Mouse (Mus musculus) neural tube, embryonic 13.5 days (tissue): ENCODE measurements at regions not wholly inside any gene's neighbourhood (a gene's known extent, or its start where the extent isn't known, plus 50 kb on each side); places are given as distances from the start of the nearest gene placed in this dataset.
A peak's percentile ranks its signal among the peaks of the same experiment; 100 is the strongest.
"Not testable (repeated sequence)": the region's sequence is repeated elsewhere in the genome, so short reads cannot be mapped to it uniquely, and the experiment has no call there.

Experiments
- ATAC-seq: fragments of 200-750 bp; cut with Nextera tagmentation; 2 replicates; pipeline ENCODE4 v1.8.0; 2017; ENCODE audit warnings: low read depth, mild to moderate bottlenecking, moderate TSS enrichment, moderate library complexity
- H3K27ac ChIP-seq: fragments of 300-500 bp; sonication (generic); replicated peaks from 2 replicates; pipeline ENCODE4 v1.5.1; 2015; ENCODE audit warnings: moderate library complexity, mild to moderate bottlenecking, inconsistent platforms
- H3K27me3 ChIP-seq: fragments of 300-500 bp; sonication (generic); 2 replicates; pipeline ENCODE4 v1.6.1; 2015; ENCODE audit warnings: mild to moderate bottlenecking, inconsistent platforms
- H3K36me3 ChIP-seq: fragments of 300-500 bp; sonication (generic); 2 replicates; pipeline ENCODE4 v1.6.1; 2015; ENCODE audit warnings: mild to moderate bottlenecking, inconsistent platforms
- H3K4me1 ChIP-seq: fragments of 300-500 bp; sonication (generic); replicated peaks from 2 replicates; pipeline ENCODE4 v1.6.1; 2015; ENCODE audit warnings: inconsistent platforms
- H3K4me2 ChIP-seq: fragments of 300-500 bp; sonication (generic); 2 replicates; pipeline ENCODE4 v1.6.1; 2015; ENCODE audit warnings: inconsistent platforms, mild to moderate bottlenecking, moderate library complexity
- H3K4me3 ChIP-seq: fragments of 300-500 bp; sonication (generic); 2 replicates; pipeline ENCODE4 v1.5.1; 2015; ENCODE audit warnings: mild to moderate bottlenecking, inconsistent platforms
- H3K9ac ChIP-seq: fragments of 300-500 bp; sonication (generic); 2 replicates; pipeline ENCODE4 v1.6.1; 2015; ENCODE audit warnings: moderate library complexity, mild to moderate bottlenecking, inconsistent platforms
- H3K9me3 ChIP-seq: fragments of 300-500 bp; sonication (generic); 2 replicates; pipeline ENCODE4 v1.6.1; 2016; ENCODE audit warnings: inconsistent platforms
- WGBS: fragments of 180-500 bp; shearing (Covaris S2); methylation state at CpG from one replicate; pipeline ENCODE4 v1.1.7; 2015; 5-methylcytosine and 5-hydroxymethylcytosine counted together

- Histone ChIP-seq H3K27me3 (no peaks in the 10 kb centered on the region), H3K9me3 (no peaks in the 10 kb centered on the region), H3K27ac (no peak overlapping the region), H3K4me3 (no peak overlapping the region), H3K4me1 (no peaks in the 10 kb centered on the region), H3K9ac (no peak overlapping the region), H3K4me2 (no peak overlapping the region), H3K36me3 (no peaks in the 10 kb centered on the region)
- no peak for ATAC-seq
Measured at GRCm38 (mm10) chr1:7671566-7671965, 2863.9 kb downstream of the Gm37988 start.

GRCm38 (mm10) chr1:7709206-7709605 lies 2901.5 kb downstream of the Gm37988 start:
- not testable (repeated sequence) for H3K27ac ChIP-seq, ATAC-seq, H3K4me1 ChIP-seq, H3K4me2 ChIP-seq, H3K27me3 ChIP-seq, H3K4me3 ChIP-seq, H3K36me3 ChIP-seq, H3K9ac ChIP-seq, H3K9me3 ChIP-seq
- 91% methylated on average over 6 of the region's 6 CpGs for WGBS

- H3K4me1 ChIP-seq: no peaks in the 10 kb centered on the region
- H3K27ac ChIP-seq: no peak overlapping the region
- no peaks in the 10 kb centered on the region for H3K36me3 ChIP-seq
- H3K4me3 ChIP-seq: no peak overlapping the region
- no peak overlapping the region for H3K4me2 ChIP-seq
- no peaks in the 10 kb centered on the region for H3K27me3 ChIP-seq
- no peak for ATAC-seq
- H3K9me3 ChIP-seq: no peaks in the 10 kb centered on the region
- no peak overlapping the region for H3K9ac ChIP-seq
- WGBS: 23% methylated on average over 1 of the region's 1 CpGs
Measured at GRCm38 (mm10) chr1:7732725-7733124, 2925.0 kb downstream of the Gm37988 start.

GRCm38 (mm10) chr1:7737331-7737730 lies 2929.6 kb downstream of the Gm37988 start:
- Histone ChIP-seq H3K4me2 (no peak overlapping the region), H3K9ac (no peak overlapping the region), H3K4me3 (no peak overlapping the region), H3K36me3 (no peaks in the 10 kb centered on the region), H3K9me3 (no peaks in the 10 kb centered on the region), H3K4me1 (no peaks in the 10 kb centered on the region), H3K27ac (no peak overlapping the region), H3K27me3 (no peaks in the 10 kb centered on the region)
- WGBS: 98% methylated on average over 4 of the region's 4 CpGs
- no peak for ATAC-seq

GRCm38 (mm10) chr1:7745887-7746286 lies 2938.2 kb downstream of the Gm37988 start:
- H3K4me2 ChIP-seq: no peak overlapping the region
- no peaks in the 10 kb centered on the region for H3K4me1 ChIP-seq
- no peaks in the 10 kb centered on the region for H3K36me3 ChIP-seq
- no peak overlapping the region for H3K27ac ChIP-seq
- no peak overlapping the region for H3K4me3 ChIP-seq
- no peak for ATAC-seq
- no peaks in the 10 kb centered on the region for H3K27me3 ChIP-seq
- no peaks in the 10 kb centered on the region for H3K9me3 ChIP-seq
- H3K9ac ChIP-seq: no peak overlapping the region
- 88% methylated on average over 5 of the region's 5 CpGs for WGBS

- no peak overlapping the region for H3K4me2 ChIP-seq
- no peaks in the 10 kb centered on the region for H3K9me3 ChIP-seq
- no peak overlapping the region for H3K9ac ChIP-seq
- no peak for ATAC-seq
- no peak overlapping the region for H3K27ac ChIP-seq
- 16% methylated on average over 1 of the region's 1 CpGs for WGBS
- no peaks in the 10 kb centered on the region for H3K27me3 ChIP-seq
- peaks cover 16% of the 10 kb centered on the region; the same call in 1 of the 2 replicates for H3K4me1 ChIP-seq
- no peak overlapping the region for H3K4me3 ChIP-seq
- H3K36me3 ChIP-seq: no peaks in the 10 kb centered on the region
Measured at GRCm38 (mm10) chr1:7776720-7777119, 2969.0 kb downstream of the Gm37988 start.

GRCm38 (mm10) chr1:7777191-7778044 lies 2969.7 kb downstream of the Gm37988 start:
- Histone ChIP-seq H3K4me2 (peak overlapping the region; percentile 24; the same call in 1 of the 2 replicates), H3K4me1 (peaks cover 16% of the 10 kb centered on the region; the same call in 1 of the 2 replicates)

GRCm38 (mm10) chr1:7778045-7778565 lies 2970.4 kb downstream of the Gm37988 start:
- not testable (repeated sequence) for H3K36me3 ChIP-seq, H3K9me3 ChIP-seq, H3K4me2 ChIP-seq, ATAC-seq, H3K9ac ChIP-seq, H3K27ac ChIP-seq, H3K4me3 ChIP-seq, H3K27me3 ChIP-seq
- WGBS: 11% methylated on average over 5 of the region's 5 CpGs
- H3K4me1 ChIP-seq: peaks cover 16% of the 10 kb centered on the region; the same call in 1 of the 2 replicates

More at GRCm38 (mm10) chr1:7777191-7778044, 2969.7 kb downstream of the Gm37988 start:
- 6% methylated on average over 11 of the region's 11 CpGs for WGBS
- no peak for ATAC-seq
- H3K27me3 ChIP-seq: no peaks in the 10 kb centered on the region
- no peak overlapping the region for H3K4me3 ChIP-seq
- H3K9ac ChIP-seq: no peak overlapping the region
- no peaks in the 10 kb centered on the region for H3K36me3 ChIP-seq
- no peak overlapping the region for H3K27ac ChIP-seq
- H3K9me3 ChIP-seq: no peaks in the 10 kb centered on the region

- Histone ChIP-seq H3K4me1 (peaks cover 16% of the 10 kb centered on the region; the same call in 1 of the 2 replicates), H3K27ac (no peak overlapping the region), H3K9ac (no peak overlapping the region), H3K36me3 (no peaks in the 10 kb centered on the region), H3K4me3 (no peak overlapping the region), H3K9me3 (no peaks in the 10 kb centered on the region), H3K4me2 (no peak overlapping the region), H3K27me3 (no peaks in the 10 kb centered on the region)
- WGBS: 47% methylated on average over 2 of the region's 2 CpGs
- ATAC-seq: no peak
Measured at GRCm38 (mm10) chr1:7778657-7779056, 2971.0 kb downstream of the Gm37988 start.

GRCm38 (mm10) chr1:7823969-7824368 lies 3016.3 kb downstream of the Gm37988 start:
- Histone ChIP-seq H3K27me3 (no peaks in the 10 kb centered on the region), H3K4me3 (no peak overlapping the region), H3K27ac (no peak overlapping the region), H3K9ac (no peak overlapping the region), H3K4me1 (no peaks in the 10 kb centered on the region), H3K9me3 (no peaks in the 10 kb centered on the region), H3K36me3 (no peaks in the 10 kb centered on the region), H3K4me2 (no peak overlapping the region)
- ATAC-seq: no peak
- WGBS: 95% methylated on average over 2 of the region's 2 CpGs
